Mouse (Mus musculus) testis, postnatal 14 days (tissue): Measurements from ENCODE around the gene Dap.

Experiments used
- DNase-seq: peaks from one replicate; pipeline ENCODE4 v3.0.0; 2021; ENCODE audit warnings: low spot score

The Dap gene

DNA sequence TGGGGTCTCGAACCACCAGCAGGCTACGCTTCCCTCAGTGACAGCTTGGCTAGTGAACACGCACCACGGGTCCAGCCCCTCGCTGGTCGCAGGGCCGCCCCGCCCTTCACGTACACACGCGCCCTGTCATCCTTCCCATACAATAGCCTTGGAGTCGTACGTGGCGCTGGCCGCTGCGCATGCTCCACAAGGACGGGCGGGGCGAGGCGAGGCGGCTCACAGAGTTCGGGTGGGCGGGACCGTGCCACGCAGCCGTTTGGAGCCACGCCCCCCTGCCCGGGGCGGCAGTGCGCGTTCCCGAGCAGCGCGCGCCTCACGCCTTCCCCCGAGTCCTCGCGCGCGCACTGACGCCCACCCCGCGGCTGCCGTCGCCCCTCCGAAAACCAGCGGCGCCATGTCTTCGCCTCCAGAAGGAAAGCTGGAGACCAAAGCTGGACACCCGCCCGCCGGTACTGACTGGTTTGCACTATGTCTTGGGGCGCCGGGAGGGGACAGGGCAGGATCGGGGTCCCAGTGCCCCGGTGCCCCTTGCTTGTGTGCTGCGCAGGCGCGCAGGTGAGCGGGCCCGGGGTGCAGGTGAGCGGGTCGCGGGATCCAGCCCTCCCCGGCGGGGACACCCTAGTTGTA, at the start of gene Dap:
Dap (plus strand) TSS at position 180 of the 627 bp plus-strand sequence.
- peak; percentile 95 for DNase-seq

DNA sequence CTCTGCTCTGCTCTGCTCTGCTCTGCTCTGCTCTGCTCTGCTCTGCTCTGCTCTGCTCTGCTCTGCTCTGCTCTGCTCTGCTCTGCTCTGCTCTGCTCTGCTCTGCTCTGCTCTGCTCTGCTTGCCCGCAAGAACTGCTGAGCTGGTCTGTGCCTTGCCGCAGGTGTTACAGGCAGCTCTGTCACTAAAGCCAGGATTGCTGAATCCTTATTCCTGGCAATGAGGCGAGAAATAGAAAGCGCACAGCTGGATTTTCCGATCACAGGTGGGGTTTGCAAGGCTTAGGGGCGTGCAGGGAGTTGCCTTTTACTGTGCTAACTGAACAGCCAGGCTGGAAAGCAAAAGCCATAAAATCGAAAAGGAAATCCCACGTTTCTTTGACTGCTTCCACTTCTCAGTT, 47.5 kb upstream of the Dap start:
- no peak for DNase-seq

- no peak for DNase-seq
Observed at GRCm38 (mm10) chr15:31184651-31185443, 39.3 kb upstream of the Dap start.

DNA sequence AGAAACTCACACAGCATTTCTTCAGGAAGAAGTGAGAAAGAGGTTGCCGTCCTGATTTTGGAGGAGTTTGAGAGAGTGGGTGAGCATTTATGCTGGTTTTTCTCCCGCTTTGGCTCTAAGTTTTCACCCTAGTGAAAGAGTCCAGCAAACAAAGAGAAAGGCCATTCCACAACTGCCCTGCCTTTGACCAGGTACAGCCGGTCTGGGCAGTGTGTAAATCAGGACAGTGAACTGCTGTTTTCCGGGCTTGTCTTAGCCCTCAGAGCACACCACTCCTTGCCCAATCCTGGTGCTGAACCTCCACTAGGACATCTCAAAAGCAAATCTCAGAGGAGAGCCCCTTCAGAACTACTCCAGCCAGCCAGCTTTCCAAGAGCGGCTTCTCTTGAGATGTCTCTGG, 38.6 kb upstream of the Dap start:
- no peak for DNase-seq

GRCm38 (mm10) chr15:31186371-31186901, 37.7 kb upstream of the Dap start:
- no peak for DNase-seq

DNA sequence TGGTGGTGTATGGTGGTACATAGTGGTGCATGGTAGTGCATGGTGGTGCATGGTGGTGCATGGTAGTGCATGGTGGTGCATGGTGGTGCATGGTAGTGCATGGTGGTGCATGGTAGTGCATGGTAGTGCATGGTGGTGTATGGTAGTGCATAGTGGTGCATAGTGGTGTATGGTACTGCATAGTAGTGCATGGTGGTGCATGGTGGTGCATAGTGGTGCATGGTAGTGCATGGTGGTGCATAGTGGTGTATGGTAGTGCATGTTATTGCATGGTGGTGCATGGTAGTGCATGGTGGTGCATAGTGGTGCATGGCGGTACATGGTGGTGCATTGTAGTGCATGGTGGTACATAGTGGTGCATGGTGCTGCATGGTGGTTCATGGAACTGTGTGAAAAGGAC, 31.6 kb upstream of the Dap start:
- DNase-seq = no peak

- DNase-seq = no peak
Observed at GRCm38 (mm10) chr15:31195776-31196175, 28.3 kb upstream of the Dap start.

GRCm38 (mm10) chr15:31207346-31208093, 16.6 kb upstream of the Dap start:
- no peak for DNase-seq

- DNase-seq = no peak
Observed at GRCm38 (mm10) chr15:31211910-31212309, 12.2 kb upstream of the Dap start.

GRCm38 (mm10) chr15:31213619-31214270, 10.4 kb upstream of the Dap start:
- no peak for DNase-seq

GRCm38 (mm10) chr15:31222216-31222615, 1.9 kb upstream of the Dap start:
- DNase-seq = no peak

- DNase-seq = peak; percentile 17
Observed at GRCm38 (mm10) chr15:31223596-31224134, 449 bp upstream of the Dap start.

DNA sequence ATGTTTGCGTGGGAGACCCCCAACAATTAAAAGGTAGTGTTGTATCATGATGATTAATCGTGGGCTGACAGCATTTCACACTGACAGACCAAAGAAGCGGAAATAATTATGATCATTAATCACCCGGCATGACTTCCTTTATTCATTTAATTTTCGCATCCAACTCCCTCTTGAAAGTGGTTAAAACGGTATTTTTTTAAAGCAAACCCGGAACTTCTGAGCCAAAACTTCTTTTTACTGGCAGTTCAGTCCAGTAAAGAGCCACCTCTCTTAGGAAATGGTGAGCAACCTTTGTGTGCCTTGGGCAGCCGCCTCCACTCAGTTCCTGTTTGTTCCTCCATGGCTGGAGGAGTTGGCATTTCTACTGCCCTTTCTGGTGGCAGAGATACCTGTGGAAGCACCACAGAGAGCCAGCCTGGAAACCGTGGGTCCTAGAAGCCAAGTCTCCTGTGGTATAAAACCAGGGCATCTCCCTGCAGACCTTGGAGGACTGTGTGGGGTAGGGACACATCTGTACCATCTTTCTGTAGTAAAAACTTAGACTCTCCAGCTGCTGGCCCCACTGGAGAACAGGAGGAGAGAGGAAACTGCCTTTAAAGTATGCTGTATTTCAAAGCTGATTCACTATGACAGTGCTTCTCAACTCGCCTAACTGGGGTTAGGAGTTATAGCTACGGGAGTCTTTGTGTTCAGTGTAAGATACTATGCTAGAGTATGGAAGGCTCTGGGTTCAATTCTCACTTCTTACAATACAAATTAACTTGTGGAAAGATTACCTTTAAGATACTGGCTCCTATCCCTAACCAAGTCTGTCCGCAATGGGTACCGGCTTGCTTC, 910 bp downstream of the Dap start:
- DNase-seq = no peak

- DNase-seq = no peak
Observed at GRCm38 (mm10) chr15:31225643-31226325, 1.7 kb downstream of the Dap start.

DNA sequence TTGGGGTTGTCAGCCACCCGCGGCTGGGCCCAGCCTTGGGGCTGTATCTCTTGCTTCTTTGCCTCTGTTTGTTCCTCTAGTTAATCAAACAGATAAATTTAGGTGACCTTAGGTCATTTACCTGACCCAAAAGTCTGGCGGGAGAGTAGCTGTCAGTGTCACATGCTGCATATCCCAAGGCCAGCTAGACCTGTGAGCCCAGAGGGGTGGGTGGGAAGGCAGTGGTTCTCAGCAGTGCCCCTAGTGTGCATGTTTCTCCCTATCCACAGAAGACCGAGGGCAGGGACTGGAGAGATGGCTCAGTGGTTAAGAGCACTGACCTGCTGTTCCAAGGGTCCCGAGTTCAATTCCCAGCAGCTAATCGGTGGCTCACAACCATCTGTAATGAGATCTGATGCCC, 2.4 kb downstream of the Dap start:
- no peak for DNase-seq

DNA sequence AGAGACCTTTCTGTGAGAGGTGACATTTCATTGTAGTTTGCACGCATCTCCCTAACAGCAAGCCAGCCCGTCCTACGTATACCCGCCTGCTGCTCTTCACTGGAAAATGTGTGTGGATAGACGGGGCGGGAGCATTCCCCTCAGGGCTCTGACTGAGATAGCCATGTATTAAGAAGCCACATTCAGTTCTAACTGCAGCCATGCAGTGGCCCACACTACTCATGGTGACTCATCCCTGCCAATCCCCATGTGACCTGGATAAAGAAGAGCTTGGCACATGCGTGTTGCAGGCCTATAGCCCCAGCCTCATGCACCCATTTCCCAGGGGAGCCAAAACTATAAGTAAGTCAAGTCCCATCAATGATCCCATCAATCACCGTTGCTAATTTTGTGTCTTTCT, 3.7 kb downstream of the Dap start:
- no peak for DNase-seq

DNA sequence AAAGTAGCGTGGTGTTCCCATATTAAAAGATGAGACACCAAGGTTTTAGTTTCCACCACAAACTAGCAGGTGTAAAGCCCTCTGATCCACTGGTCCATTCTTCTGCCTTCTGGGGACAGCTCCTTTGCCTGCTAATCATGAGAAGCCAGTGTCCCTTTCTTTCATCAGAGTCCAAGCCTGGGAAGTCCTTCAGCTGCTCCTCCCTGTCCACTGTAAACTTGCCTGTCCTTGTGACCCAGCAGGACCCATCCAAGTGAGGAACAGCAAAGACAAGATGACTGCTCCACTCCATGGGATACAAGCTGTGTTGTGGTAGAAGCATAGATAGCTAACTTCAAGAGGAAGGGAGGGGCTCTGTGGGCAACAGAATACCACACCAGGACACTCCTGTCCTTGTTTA, 8.9 kb downstream of the Dap start:
- no peak for DNase-seq

DNA sequence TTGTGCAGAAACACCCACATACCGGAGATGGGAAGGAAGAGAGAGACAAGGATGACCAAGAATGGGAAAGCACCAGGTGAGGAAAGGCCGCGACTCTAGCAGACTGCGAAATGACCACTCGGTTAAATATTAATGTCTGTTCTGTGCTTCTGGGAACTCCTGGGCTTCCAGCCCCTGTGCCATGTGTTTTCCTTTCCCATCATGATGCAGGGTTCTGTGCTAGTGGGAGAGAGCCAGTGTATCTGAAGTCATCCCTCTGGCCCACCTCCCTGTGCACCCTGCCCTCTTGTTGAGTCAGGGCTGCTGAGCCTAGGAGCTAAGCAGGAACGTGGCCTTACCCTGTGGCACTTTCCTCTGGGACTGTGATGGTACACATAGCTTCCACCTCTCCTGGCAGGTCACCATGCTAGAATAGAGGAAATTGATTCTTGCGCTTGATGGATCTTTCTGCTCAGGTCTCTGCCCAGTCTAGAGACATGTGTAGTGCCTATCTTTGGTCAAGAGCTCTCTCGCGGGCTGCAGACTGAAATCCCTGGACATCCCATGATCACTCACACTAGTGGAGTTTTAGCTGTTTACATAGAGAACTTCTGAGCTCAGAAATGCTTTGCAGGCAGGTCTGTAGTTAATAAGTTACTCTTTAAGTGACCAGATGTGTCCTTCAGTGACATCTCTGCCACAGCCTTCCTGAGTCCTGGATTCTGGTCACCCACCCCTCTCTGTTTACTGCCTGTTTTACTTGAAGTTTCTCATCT, 11.9 kb downstream of the Dap start:
- no peak for DNase-seq

- DNase-seq = no peak
Observed at GRCm38 (mm10) chr15:31236549-31236907, 12.4 kb downstream of the Dap start.

- peak; percentile 25 for DNase-seq
Observed at GRCm38 (mm10) chr15:31237368-31237767, 13.3 kb downstream of the Dap start.
